Mouse (Mus musculus) embryo, embryonic 11.5 days (tissue): ENCODE data around the gene Ctnnbip1.

Source experiments
- DNase-seq: peaks from one replicate; pipeline ENCODE4 v3.0.0-alpha.2; 2012; ENCODE audit warnings: low read depth, low spot score

Gene Ctnnbip1

GRCm38 (mm10) chr4:149521258-149521657, 3.2 kb downstream of the Ctnnbip1 start:
- no peak for DNase-seq

- no peak for DNase-seq
Measured at GRCm38 (mm10) chr4:149523961-149524360, 5.9 kb downstream of the Ctnnbip1 start.

GRCm38 (mm10) chr4:149525170-149525569, 7.1 kb downstream of the Ctnnbip1 start:
- DNase-seq, result no peak

DNA sequence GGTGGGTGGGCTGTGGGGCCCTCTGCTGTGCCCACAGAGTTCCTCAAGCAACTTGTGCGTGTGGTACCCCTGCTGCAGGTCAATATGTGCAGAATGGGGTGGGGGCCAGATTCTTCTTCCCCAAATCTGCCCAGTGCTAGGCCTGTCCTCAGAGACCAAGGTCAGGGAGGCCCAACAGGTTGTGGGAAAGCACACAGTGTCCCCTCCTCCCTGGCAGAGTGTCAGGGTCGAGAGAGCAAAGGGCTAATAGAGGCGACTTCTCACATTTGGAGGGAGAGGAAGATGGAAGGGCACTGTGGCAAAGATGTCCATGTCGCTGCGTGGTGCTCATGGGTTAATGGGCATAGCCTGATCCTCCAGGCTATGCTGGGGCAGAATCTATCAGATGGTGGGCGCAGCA, 7.8 kb downstream of the Ctnnbip1 start:
- DNase-seq, result no peak

GRCm38 (mm10) chr4:149526330-149526729, 8.3 kb downstream of the Ctnnbip1 start:
- DNase-seq, result no peak

DNA sequence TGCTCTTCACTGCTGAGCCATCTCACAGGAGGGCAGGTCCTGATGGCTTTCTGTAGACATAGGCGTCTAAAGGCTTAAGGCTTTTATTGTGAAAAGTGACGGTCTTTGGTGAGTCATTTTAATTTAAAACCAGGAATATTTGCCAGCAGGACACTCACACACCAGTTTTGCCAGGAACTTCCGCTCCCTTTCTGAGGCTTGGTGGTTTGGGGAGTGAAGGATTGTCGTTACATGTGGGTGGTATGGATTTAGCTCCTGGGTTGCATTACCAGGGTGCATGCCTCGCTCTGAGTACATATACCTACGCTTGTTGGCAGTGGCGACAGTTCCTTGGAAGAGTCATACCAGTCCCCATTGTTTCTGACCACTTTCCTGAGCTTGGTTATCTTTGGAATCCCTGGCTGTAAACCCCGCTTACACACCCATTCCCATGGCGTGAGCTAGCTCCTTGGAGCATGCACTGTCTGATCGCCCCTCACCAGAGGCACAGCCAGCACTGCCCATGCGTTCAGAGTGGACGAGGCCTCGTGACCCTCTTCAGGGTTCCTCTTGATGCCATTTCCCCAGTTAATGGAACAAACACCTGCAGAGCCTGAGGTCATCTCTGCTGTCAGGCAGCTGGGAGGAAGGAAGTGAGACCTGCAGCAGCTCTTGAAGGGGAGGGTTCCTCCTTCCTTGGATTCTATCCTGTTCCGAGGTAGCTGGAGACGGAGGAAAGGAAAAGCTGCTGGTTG, 9.8 kb downstream of the Ctnnbip1 start:
- DNase-seq, result no peak

DNA sequence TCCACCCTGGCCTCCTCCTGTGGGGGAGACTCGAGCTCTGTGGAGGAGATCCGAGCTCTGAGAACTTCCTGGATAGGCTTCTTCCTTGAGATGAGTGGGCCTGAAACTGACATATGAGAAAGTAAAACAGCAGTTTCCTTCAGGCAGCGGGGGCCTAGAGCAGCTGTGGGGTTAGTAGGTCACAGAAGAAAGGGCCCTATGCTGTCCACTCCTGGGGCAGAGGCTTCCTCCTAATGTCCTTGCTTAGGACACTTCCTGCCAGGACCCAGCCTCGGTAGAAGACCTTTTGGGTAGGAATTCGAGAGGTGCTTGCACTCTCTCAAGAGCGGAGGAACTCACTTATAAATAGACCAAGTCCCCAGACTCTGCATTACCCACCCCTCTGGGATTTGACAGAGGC, 11.7 kb downstream of the Ctnnbip1 start:
- DNase-seq, result no peak

GRCm38 (mm10) chr4:149539441-149539840, 21.4 kb downstream of the Ctnnbip1 start:
- no peak for DNase-seq

DNA sequence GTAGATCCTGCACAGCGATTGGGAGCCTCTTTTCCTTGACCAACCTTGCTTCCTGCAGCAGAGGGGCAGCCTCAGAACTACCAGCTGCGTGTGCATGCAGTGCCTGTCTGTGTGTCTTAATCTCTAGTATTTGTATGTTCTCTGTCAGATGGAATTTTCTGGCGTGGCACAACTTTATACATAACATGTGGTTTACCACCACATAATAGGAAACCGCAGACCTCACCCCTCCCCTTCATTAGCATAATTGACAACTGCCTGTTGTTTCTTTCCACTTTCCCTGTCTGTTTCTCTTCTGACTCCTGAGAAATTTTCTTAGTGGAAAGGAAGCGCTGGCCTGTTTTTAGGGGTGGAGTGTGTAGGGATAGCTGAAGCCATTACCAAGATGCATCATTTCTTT, 23.9 kb downstream of the Ctnnbip1 start:
- DNase-seq, result no peak

- DNase-seq, result no peak
Measured at GRCm38 (mm10) chr4:149542431-149542830, 24.4 kb downstream of the Ctnnbip1 start.

DNA sequence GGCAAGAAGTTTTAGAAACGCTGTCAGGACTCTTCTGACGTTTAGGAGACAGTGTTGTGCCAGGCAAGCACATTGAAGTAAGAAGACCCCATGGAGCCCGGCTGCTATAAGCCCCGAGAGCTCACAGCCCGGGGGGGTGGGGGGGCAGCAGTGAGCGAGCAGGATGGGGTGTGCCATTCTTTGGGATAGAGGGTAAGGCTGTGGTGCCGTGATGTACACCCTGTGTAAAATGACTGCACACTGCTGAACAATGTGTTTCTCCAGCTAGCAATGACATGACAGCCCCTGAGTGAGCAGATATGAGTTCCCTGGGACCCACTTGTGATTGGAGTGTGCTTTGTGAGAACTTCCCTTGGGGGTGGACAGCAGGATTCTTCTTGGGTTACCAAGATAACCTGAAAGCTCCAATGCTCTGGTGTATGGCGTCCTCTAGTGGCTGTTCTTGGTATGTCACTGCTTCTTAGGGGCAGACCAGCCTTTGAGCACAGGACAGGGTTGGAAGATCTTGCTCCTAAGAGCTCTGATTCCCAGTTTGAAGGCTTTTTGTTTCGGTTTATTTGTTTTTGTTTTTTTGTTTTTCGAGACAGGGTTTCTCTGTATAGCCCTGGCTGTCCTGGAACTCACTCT, 25.0 kb downstream of the Ctnnbip1 start:
- peak; percentile 79 for DNase-seq

DNA sequence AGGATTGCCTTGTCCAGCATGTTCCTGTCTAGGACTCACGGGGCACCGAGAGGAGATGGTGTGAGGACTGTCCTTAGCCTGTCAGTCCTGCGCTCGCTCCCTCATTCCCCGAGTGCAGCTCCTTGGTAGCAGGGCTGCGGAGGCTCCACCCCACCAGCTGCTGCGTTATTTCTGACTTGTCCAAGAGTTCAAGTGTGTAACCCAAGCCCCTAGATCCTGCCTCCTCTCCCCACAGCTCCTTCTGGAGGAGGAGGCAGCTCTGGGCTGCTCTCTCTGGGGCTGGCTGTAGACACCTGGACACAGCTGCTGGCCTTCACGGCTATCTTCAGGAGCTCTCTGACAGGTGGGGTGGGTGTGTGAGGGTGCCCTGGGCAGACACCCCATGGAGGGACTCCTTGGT, 26.9 kb downstream of the Ctnnbip1 start:
- no peak for DNase-seq

DNA sequence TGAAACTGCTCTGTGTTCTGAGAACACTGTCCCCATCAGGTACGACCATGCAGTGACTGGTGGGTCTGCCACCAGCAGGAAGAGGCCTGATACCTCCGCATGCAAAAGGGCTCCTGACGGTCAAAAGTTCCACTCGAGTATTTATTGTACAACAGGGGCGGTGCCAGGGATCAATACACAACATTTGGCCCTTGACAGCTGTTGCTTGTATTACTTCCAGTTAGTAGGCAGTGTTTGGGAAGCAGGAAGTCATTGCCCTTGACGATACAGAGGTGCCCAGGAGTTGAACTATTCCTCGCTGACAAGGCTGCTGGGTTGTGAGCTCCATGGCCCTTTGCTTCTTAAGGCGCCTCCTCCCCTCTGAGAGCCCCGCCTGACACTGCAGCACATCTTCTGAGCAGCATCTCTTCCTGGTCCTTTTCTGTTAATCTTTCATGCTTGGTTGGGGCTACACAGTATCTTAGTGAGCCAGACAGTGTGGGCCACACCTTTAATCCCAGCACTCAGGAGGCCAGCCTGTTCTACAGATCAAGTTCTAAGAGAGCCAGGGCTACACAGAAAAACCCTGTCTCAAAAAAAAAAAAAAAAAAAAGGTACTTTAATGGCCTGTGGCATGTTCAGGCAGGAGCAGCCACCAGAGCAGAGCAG, 28.9 kb downstream of the Ctnnbip1 start:
- no peak for DNase-seq

DNA sequence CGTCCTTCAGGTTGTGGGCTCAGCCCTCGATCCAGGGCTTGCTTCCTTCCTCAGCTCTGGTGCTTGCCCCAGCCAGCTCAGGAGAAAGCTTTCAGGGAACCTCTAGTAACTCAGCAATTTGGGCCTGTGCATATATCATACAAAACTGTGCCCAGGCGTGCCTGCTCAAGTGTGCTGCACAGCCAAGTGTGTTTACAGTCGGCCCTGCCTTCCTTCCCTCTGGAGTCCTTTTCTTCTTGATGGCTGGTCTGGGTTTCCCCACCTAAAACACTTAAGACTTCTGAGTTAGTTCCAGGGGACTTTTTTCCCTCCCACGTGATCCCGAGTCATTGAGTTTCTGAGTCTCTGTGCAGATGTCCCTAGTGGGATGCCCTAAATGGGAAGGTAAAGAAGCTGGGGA, 29.5 kb downstream of the Ctnnbip1 start:
- DNase-seq, result no peak

DNA sequence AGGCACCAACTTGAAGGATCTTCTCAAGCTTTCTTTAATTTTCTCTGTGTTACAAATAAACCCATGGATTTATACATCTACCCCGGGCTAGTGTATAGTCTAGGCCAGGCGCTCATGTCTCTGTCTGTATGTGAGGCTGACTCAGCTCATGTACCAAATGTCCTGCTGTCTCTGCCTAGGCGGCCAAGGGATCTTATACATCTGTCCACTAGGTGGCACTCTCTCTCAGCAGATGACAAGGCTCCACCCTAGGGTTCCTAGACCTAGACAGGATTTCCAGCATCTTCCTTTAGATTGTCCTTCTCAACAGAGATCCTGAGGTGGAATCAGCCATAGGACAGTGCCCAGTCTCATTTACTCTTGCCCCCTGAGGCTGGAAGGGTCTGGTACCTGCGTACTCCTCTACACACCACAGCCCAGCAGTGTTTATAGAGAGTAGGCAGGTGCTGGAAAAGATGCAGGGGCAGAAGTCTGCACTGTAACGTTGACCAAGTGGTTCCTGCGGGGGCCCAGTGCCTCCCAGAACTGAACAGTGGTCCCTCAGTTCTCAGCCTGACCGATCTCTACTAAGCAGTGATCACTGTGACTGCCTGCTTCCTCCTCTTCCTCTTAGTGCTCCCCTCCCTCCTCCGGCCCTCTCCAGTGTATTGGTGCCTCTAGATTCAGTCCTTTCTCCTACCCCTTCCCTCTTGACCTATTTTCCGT, 31.3 kb downstream of the Ctnnbip1 start:
- peak; percentile 77 for DNase-seq

DNA sequence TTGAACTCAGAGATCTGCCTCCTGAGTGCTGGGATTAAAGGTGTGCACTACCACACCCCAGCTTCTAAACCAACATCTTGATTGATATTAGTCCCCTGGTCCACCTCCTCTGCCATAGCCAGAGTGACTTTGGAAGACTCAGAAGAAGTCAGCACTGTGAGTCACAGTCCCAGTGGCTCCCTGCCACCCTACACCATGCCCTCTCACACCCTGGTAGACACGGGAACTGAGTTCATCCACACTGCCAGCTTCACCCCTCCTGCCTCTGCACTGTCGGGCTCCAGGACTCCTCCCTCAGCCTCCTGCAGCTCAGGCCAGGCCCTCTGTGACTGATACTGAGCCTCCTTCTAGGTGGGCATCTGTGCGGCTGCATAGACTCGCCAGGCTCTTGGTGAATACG, 32.8 kb downstream of the Ctnnbip1 start:
- DNase-seq, result no peak

GRCm38 (mm10) chr4:149551696-149552095, 33.7 kb downstream of the Ctnnbip1 start:
- DNase-seq, result no peak

- no peak for DNase-seq
Measured at GRCm38 (mm10) chr4:149553834-149554233, 35.8 kb downstream of the Ctnnbip1 start.

DNA sequence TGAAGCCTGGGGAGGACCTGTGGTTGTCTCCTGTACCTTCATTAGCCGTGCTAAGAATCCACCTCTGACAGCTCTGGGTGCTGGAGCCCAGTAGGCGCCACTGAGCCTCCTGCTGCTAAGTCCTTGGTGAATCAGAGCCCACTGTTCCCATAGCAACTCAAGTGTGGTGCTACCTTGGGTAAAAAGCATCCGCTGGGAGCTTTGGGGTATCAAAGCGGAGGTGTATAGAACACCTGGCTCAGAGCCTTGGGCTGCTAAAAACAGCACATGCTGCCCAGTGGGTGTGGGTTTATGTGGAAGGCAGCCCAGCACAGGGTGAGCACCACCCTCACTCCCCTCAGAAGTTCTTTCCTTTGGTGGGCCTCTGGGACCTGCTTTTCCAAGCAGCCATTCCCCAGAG, 38.1 kb downstream of the Ctnnbip1 start:
- no peak for DNase-seq

DNA sequence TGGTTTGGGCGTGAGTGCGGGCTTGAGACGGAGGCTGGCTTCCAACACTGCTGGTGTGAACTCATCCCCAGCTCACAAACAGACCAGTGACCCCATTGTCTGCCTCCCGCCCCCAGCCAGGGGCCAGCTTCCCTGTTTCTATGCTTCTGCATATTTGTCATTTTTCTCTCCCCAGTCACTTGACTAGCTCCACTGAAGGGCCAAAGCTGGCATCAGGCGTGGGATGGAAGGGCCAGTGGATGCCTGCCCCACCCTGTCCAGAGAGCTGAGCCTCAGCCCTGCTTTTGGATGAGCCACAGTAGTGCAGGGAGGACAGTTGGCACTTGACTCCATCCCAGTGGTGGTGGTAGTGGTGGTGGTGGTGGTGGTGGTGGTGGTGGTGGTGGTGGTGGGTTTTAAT, 39.9 kb downstream of the Ctnnbip1 start:
- DNase-seq, result no peak

DNA sequence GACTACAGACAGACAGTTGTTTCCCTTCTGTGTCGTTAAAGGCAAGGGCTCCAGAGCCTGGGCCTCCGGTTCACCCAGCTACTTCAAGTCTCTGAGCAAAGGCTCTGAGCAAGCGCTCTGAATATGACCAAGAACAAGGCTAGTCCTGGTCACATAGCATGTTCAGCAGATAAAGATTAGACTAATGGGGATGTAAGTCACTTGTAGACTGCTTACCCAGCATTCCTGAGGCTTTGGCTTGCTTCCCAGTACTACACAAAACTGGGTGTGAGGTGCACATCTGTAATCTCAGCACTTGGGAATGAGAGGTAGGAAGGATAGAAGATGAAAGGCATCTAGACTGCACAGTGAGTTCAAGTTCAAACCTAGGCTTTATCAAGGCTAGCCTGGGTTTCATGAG, 40.4 kb downstream of the Ctnnbip1 start:
- DNase-seq, result no peak

DNA sequence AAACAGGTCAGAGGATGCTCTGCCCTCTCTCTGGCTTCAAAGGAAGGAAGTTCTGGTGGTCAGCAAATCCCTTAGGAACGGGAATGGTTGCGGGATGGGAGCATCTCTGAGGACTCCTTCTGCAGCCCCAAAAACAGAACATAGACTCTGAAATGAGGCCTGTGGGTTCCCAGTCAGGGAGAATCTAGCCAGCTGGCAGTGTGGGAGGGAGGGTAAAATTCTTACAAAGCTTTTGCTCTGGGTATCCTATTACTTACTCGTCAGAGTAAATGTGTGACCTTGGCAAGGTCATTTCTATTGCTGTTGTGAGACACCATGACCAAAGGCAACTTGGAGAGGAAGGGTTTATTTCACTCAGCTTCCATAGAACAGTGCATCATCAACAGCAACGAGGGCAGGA, 43.4 kb downstream of the Ctnnbip1 start:
- DNase-seq, result no peak
